Mouse (Mus musculus): ENCODE data around the gene Tepp.
A peak's percentile ranks its signal among the peaks of the same experiment; 100 is the strongest.

Tepp gene

GRCm38 (mm10) chr8:95331156-95331719 is 20.9 kb downstream of the Tepp start:
- no peak for DNase-seq (ENCODE audit: low spot score)

DNA sequence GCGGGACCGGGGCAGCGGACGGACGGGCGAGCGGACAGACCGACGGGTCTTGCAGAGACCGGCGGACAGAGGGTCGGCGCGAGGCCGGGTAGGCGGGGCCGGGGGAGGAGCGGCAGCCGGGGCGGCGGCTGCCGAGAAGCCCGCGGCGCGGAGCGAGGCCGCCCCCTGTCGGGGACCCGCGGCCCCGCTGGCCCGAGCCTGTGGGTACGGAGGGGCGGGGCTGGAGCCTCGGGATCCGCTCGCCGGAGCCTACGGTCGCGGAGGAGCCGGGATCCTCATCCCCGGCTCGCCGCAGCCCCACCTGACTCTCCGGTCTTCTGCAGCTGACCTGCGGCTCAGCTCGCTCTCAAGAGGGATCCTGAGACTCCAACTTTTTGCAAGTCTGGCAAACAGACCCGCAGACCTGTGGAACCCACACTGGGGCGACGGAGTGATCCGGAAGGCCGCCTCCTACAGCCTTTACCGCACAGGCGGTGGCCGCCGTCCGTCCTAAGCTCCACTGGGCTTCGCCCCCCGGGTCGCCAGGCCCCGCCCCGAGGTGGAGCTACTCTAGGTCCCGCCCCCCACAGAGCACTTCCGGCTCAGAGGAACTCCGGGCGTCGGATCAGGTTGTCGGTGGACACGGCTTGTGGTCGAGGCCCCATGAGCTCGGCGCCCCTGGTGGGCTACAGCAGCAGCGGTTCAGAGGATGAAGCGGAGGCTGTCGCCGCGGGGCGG is 21.5 kb downstream of the Tepp start, which contains the start of the genes Zfp319 and Usb1:
Gene Zfp319, minus strand, starts transcription at position 231 of the 717 bp plus-strand sequence.
Gene Usb1, plus strand, starts transcription at position 565 of the 717 bp plus-strand sequence.
- DNase-seq (ENCODE audit: low spot score) = peak; percentile 64

DNA sequence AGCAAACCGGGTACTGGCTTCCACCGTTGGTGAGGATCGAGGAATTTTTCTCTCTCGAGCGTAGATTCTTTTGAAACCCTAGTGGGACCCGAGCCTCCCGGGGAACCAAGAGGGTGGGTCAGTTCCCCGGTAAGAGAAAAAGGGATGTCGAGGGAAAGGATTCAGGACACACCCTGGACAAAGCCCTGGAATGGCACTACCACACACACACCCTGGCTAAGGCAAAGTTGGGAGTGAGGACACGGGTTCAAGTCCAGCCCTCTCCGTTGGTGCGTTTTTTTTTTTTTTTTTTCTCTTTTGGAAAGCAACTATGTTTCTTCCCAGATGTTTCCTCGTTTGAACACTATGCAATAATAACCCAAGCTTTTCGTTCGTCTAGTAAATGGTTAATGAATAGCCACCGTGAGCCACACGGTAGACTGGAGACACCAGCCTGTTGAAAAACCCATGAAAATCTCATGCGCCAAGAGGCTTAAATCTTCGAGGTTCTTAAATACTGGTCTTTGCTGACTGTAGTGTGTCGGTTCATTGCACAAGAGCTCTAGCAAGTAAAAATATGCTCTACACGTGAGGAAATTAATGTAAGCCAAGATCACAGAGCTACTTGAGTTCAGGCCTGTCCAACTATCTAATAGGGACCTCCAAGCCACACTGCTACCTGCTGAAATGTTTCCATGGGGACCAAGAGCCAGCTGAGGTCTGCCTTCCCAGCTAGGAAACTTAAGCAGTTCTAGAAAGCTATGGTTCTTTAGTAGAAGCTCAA is 22.3 kb downstream of the Tepp start:
- DNase-seq (ENCODE audit: low spot score) = no peak

GRCm38 (mm10) chr8:95335706-95336105 is 25.3 kb downstream of the Tepp start:
- DNase-seq (ENCODE audit: low spot score) = no peak

GRCm38 (mm10) chr8:95336363-95336762 is 26.0 kb downstream of the Tepp start:
- no peak for DNase-seq (ENCODE audit: low spot score)

GRCm38 (mm10) chr8:95341721-95342120 is 31.4 kb downstream of the Tepp start:
- DNase-seq (ENCODE audit: low spot score) = no peak

DNA sequence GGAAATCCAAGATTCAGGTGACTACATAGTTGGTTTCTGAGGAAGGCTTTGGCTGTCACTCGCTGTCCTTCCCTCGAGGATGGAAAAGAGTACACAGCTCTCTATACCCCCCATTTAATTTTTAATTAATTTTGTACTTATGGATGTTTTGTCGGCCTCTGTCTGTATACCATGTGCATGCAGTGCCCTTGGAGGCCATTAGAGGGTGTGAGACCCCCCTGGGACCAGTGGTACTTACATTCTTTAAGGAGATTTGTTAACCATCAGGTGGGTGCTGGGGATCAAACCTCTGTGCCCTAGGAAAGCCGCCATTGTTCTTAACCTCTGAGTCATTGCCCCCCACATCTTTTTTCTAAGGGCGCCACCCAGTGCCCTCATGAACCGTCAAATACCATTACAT is 34.3 kb downstream of the Tepp start:
- DNase-seq (ENCODE audit: low spot score) = no peak

DNA sequence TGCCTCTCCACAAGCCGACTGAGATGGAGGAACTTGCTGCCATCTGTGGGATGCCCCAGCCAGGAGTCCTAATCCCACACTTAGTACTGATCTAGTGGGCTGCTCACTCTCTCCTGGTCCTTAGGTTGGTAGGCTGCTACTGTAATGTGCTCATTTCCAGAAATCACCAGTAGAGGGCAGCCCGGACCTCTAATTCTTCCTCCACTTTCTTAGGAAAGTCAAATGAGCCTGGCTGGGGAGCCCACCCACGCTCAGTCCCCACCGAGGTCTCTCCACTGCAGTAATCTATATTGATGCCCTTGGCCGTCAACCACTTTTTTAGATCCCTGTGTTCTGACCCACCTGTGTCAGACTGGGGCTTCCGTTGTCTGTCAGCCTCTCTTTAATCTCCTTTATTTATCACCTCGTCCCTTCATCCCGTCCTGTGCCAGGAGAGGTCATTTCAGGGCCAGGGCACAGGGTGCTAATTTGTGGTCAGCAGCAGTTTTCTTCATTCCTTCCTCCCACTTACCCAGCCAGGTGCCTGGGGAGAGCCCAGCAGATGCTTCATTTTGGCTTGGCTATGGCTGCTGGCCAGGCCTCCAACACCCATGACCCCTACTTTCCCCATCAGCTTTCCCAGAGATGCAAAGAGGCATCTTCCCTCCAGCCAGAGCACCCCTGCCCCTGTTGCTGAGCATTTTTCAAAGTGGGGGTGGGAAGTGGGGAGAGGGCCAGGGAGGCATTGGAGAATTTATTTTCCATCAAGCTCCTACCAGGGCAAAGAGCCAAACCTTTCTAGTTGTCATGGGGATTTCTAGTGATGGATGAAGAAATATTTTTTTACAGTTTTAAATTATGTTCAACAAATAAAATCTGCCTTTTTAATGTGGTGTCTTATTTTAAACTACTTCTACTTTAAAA is 36.5 kb downstream of the Tepp start:
- peak; percentile 69 for DNase-seq (ENCODE audit: low spot score)

GRCm38 (mm10) chr8:95348356-95348755 is 38.0 kb downstream of the Tepp start:
- DNase-seq (ENCODE audit: low spot score) = no peak

GRCm38 (mm10) chr8:95348811-95349630 is 38.7 kb downstream of the Tepp start:
- no peak for DNase-seq (ENCODE audit: low spot score)

DNA sequence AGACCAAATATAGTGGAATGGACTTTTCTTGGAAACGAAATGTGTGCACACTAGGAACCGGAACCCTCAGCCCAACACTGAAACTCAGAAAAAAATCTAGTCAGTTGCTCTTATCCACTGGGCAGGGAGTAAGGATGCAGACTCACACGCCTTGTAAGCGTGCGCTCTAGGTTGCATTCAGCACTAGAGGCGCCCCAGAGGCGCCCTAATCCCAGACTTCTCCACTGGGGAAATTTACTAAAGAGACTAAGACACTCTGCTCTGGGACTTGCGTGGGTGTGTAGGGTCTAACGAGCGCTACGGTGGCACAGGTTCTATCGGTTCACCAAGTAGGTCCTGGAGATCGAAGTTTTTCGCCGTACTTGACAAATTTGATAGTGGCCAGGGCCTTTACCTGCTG is 41.1 kb downstream of the Tepp start:
- DNase-seq (ENCODE audit: low spot score) = no peak

GRCm38 (mm10) chr8:95352151-95352870 is 41.9 kb downstream of the Tepp start, which contains the start of gene Mmp15:
Mmp15 (plus strand) TSS chr8:95352268.
- DNase-seq (ENCODE audit: low spot score) = no peak

- no peak for DNase-seq (ENCODE audit: low spot score)
Observed at GRCm38 (mm10) chr8:95352871-95353866, 42.8 kb downstream of the Tepp start.

- DNase-seq (ENCODE audit: low spot score) = no peak
Observed at GRCm38 (mm10) chr8:95354606-95355005, 44.2 kb downstream of the Tepp start.

- no peak for DNase-seq (ENCODE audit: low spot score)
Observed at GRCm38 (mm10) chr8:95358550-95359411, 48.4 kb downstream of the Tepp start.

DNA sequence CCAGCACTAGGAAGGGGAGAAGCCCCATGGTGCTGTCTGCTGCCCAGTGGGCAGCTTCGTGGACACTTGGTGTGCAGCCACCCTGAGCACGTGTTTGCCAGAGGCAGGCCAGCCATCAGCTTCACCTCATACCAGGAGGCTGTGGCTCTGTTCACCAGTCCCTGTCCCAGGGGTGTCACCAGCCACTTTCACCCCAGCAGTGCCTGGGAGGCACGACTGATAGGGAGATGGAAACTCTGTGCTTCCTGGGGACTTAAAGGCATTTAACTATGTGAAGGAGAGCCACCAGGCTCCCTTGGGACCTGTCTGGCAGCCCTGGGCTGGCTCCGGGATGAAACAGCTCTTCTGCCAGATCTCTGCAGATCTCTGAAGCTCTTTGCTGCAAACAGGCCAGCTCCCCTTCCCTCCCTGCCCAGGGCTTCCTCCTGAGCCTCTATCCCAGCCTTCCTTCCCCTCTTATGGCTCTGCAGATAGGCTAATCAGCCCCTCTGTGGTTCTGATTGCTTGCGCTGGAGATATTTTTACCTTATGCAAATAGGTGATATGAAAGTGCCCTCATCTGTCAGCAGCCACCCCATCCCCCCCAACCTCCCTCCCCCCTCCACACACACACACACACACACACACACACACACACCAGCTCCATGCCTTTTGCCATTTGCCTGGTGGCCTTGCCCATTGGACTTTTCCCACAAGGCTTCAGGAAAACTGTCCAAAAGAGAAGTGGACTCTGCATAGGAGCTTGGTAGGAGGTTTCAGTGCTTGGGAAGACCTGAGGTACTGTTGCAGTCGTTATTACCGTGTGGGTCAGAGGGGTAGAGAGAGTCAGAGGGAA is 50.0 kb downstream of the Tepp start:
- no peak for DNase-seq (ENCODE audit: low spot score)

- DNase-seq (ENCODE audit: low spot score) = no peak
Observed at GRCm38 (mm10) chr8:95361016-95361341, 50.6 kb downstream of the Tepp start.

All from layer of hippocampus, adult 9-10 months (tissue).